Mouse (Mus musculus) kidney, embryonic 16.5 days (tissue): ENCODE data around the gene Exosc2. TPM values are rescaled to one million over a fixed set of nuclear protein-coding genes. Genes with fewer than 3 reads are reported as not detected.

Source experiments
- ATAC-seq: fragments of 200-750 bp; cut with Nextera tagmentation; 2 replicates; pipeline ENCODE4 v1.8.0; 2017; ENCODE audit warnings: moderate TSS enrichment; ENCODE audit not compliant: low FRiP score, low TSS enrichment
- H3K27ac ChIP-seq: fragments of 300-500 bp; sonication (generic); 2 replicates; pipeline ENCODE4 v1.5.1; 2014; ENCODE audit warnings: low read length
- H3K27me3 ChIP-seq: fragments of 300-500 bp; sonication (generic); 2 replicates; pipeline ENCODE4 v1.6.1; 2014; ENCODE audit warnings: low read length, control low read depth, mixed read lengths; ENCODE audit not compliant: insufficient read depth
- H3K36me3 ChIP-seq: fragments of 300-500 bp; sonication (generic); 2 replicates; pipeline ENCODE4 v1.6.1; 2014; ENCODE audit warnings: low read length, control low read depth, mixed read lengths; ENCODE audit not compliant: insufficient read depth
- H3K4me1 ChIP-seq: fragments of 300-500 bp; sonication (generic); 2 replicates; pipeline ENCODE4 v1.6.1; 2014; ENCODE audit warnings: low read length, control low read depth, mixed read lengths; ENCODE audit not compliant: insufficient read depth
- H3K4me2 ChIP-seq: fragments of 300-500 bp; sonication (generic); replicated peaks from 2 replicates; pipeline ENCODE4 v1.6.1; 2014; ENCODE audit warnings: low read depth, low read length
- H3K4me3 ChIP-seq: fragments of 300-500 bp; sonication (generic); 2 replicates; pipeline ENCODE4 v1.5.1; 2014; ENCODE audit warnings: mild to moderate bottlenecking, low read length
- H3K9ac ChIP-seq: fragments of 300-500 bp; sonication (generic); replicated peaks from 2 replicates; pipeline ENCODE4 v1.6.1; 2014; ENCODE audit warnings: low read length
- H3K9me3 ChIP-seq: fragments of 300-500 bp; sonication (generic); 2 replicates; pipeline ENCODE4 v1.6.1; 2016; ENCODE audit warnings: low read length, control low read depth
- WGBS: fragments of 180-500 bp; shearing (Covaris S2); extraction: QIAGEN DNeasy Blood & Tissue Kit; methylation state at CpG from one replicate; pipeline ENCODE4 v1.1.7; 2014; 5-methylcytosine and 5-hydroxymethylcytosine counted together
- polyA plus RNA-seq: library from polyadenylated mRNA; unstranded; fragments of >200 nt; fragmentation: Nextera tagmentation; extraction: Ambion mirVana; gene quantifications from 2 replicates; pipeline ENCODE4 v1.2.1, GENCODE M21; 2015

Exosc2 gene
- polyA plus RNA-seq, result 75.1 and 79.7 TPM in 2 replicates

DNA sequence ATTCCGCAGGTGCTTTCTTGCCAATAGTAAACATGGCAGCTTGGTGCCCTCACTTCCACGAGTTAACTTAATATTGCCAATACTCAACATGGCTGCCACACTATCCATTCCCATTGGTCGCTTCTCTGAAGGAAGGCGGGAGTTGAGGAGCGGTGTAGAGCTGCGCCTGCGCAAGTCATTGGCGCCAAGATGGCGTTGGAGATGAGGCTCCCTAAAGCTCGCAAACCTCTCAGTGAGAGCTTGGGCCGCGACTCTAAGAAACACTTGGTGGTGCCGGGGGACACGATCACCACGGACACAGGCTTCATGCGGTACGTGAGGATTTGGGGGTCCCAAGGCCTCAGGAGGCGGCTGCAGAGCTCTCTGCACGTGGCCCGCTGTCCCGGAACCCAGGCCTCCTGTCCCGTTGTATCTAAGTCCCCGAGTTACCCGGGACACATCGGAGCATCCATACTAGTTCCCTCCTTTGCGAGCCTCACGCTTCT lies at the start of gene Exosc2:
TSS of gene Exosc2 (plus strand) at position 165 of the 485 bp plus-strand sequence.
- Histone ChIP-seq H3K4me1 (peaks cover 15% of the 10 kb centered on the region), H3K36me3 (peaks cover 21% of the 10 kb centered on the region), H3K9ac (peak within 1 kb of the TSS; percentile 87), H3K9me3 (no peaks in the 10 kb centered on the region), H3K27ac (peak within 1 kb of the TSS; percentile 67), H3K4me2 (peak within 1 kb of the TSS; percentile 91), H3K4me3 (peak within 1 kb of the TSS; percentile 88), H3K27me3 (no peaks in the 10 kb centered on the region)
- under 1% methylated on average over 27 of the region's 27 CpGs for WGBS
- peak; percentile 97 for ATAC-seq

DNA sequence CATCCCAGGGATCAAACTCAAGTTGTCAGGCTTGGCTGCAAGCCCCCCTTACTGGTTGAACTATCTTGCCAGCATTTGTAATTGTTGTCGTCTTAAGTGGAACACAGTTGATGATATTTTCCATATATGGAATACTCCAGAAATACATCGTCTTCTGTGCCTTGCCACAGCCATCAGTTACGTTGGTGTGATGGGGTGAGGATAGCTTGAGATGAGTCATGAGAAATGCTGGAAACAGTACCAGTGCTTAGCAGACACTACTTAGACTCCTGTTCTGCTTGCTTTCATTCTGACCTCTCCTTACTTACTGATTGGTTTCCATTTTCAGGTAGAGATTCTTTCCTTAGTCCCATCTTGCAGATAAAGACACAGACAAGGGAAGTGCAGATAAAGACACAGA lies 37.0 kb upstream of the Exosc2 start:
- Histone ChIP-seq H3K36me3 (no peaks in the 10 kb centered on the region), H3K9me3 (no peaks in the 10 kb centered on the region), H3K9ac (no peak overlapping the region), H3K27ac (no peak overlapping the region), H3K4me3 (no peak overlapping the region), H3K4me1 (peaks cover 25% of the 10 kb centered on the region), H3K4me2 (no peak overlapping the region), H3K27me3 (peaks cover 72% of the 10 kb centered on the region)
- 56% methylated on average over 3 of the region's 3 CpGs for WGBS
- ATAC-seq, result no peak

DNA sequence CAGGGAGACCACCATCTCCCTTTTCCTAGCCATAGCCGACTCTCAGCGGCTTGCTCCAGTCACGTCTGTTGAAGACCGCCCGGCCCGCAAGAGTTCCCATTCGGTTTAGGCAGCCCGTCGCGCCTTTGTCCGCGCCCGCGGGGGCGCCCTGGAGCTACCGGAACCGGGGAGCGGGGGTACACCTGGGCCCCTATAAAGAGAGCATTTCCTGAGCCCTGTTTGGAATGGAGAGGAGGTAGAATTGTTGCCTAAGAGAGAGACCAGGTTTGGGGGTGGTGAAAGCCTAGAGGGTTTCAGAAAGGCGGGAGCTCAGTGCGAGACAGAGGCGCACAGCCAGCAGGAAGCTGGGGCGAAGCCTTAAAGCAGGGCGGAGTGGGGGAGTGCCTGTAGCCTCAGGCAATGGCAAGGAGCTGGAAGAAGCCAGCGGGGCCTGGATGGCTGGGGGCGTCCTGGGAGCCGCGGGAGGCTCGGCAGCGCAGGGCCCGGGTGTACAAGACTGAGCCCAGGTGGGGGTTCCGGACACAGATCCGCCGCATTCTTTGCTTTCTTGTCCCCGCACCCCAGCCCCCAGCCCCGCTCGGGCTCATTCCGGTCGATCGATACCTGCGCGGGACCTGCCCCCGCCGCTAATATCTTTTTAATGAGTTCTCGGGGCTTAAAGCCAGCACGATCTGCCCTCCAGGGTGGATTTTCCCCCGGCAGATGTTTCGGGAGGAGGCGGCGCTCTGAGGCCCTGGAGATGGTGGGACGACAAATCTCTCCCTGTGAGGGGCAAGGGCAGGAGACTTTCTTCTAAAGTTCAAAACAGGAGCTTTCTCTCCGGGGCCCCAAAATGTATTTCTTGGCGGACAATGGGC lies 35.0 kb upstream of the Exosc2 start:
- Histone ChIP-seq H3K9me3 (no peaks in the 10 kb centered on the region), H3K4me1 (peaks cover 28% of the 10 kb centered on the region), H3K9ac (no peak overlapping the region), H3K4me2 (peak overlapping the region; percentile 36), H3K36me3 (no peaks in the 10 kb centered on the region), H3K4me3 (peak overlapping the region; percentile 27), H3K27me3 (peaks cover 91% of the 10 kb centered on the region), H3K27ac (no peak overlapping the region)
- no peak for ATAC-seq
- under 1% methylated on average over 52 of the region's 52 CpGs for WGBS

DNA sequence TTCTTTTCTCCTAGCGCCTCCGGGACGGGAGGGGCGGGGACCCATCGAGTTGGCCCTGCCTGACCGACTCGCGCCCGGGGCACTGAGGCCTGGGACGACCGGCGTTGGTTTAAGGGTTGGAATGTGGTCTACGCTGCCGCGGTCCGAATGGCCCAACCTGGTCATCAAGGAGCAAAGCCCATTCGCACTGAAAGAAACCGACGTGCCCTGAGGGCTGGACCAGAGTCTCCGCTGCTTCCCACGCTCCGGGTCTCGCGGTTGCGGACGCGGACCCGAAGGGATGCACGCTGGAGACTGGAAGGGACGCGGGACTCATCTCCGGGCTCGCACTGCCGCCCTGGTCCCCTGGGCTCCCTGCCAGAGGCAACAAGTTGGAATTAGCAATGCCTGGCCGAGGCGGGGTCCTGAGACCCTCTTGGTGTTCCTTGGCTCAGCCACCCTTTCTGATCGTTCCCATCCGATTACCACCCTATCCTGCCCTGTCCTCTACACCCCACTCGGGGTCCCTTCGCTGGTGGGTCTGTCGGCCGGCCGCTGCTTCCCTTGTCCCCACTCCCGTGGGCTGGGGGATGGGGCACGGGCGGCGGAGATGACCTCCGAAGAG lies 34.3 kb upstream of the Exosc2 start:
- WGBS, result under 1% methylated on average over 48 of the region's 48 CpGs
- Histone ChIP-seq H3K9me3 (no peaks in the 10 kb centered on the region), H3K27me3 (peaks cover 99% of the 10 kb centered on the region), H3K4me1 (peaks cover 35% of the 10 kb centered on the region), H3K36me3 (no peaks in the 10 kb centered on the region), H3K4me3 (peak overlapping the region; percentile 27), H3K9ac (no peak overlapping the region), H3K27ac (no peak overlapping the region), H3K4me2 (peak overlapping the region; percentile 36)
- no peak for ATAC-seq

DNA sequence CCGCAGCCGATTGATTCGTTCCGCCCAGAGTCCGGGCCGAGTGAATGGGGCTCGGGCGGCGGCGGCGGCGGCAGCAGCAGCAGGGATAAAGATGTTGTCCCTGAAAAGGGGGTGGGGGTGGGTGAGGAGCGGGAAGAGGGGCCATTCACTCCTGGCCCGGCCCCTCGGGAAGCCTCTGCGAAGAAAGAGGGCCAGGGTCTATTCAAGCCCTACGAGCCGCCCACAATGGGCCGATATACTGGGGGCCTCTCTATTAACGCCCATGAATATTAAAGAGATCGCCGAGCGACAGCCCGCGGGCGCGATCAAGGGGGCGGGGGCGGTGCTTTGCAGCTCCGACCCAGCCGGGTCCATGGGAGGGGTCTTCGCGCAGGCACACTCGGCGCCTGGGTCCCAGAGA lies 33.8 kb upstream of the Exosc2 start:
- H3K36me3 ChIP-seq, result no peaks in the 10 kb centered on the region
- 0% methylated on average over 35 of the region's 35 CpGs for WGBS
- peak overlapping the region; percentile 27 for H3K4me3 ChIP-seq
- H3K9ac ChIP-seq, result no peak overlapping the region
- no peak overlapping the region for H3K27ac ChIP-seq
- H3K4me2 ChIP-seq, result peak overlapping the region; percentile 36; the same call in 1 of the 2 replicates
- no peaks in the 10 kb centered on the region for H3K9me3 ChIP-seq
- no peak for ATAC-seq
- peaks cover 36% of the 10 kb centered on the region for H3K4me1 ChIP-seq
- peaks cover 100% of the 10 kb centered on the region for H3K27me3 ChIP-seq

DNA sequence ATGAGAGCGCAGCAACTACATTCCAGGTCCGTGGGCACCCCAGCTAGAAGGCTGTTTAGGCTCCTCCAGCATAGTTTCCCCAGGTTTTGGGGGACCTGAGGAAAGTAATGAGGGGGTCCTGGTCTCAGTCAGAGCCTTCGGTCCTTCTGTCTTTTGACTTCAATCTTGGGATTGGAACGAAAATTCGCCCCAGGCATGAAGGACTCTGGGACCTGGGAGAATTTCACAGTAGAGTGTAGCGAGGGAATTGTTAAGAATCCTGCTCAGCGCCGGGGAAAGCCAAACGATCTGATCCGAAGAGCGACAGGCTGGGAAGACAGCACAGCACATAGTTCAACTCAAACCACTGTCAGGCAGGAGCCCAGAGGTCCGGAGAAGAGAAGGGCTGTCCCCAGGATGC lies 33.2 kb upstream of the Exosc2 start:
- no peaks in the 10 kb centered on the region for H3K9me3 ChIP-seq
- H3K36me3 ChIP-seq, result no peaks in the 10 kb centered on the region
- no peak overlapping the region for H3K4me2 ChIP-seq
- H3K27ac ChIP-seq, result no peak overlapping the region
- no peak overlapping the region for H3K9ac ChIP-seq
- WGBS, result 2% methylated on average over 12 of the region's 12 CpGs
- H3K4me3 ChIP-seq, result peak overlapping the region; percentile 27; the same call in 1 of the 2 replicates
- no peak for ATAC-seq
- H3K4me1 ChIP-seq, result peaks cover 36% of the 10 kb centered on the region
- peaks cover 100% of the 10 kb centered on the region for H3K27me3 ChIP-seq

DNA sequence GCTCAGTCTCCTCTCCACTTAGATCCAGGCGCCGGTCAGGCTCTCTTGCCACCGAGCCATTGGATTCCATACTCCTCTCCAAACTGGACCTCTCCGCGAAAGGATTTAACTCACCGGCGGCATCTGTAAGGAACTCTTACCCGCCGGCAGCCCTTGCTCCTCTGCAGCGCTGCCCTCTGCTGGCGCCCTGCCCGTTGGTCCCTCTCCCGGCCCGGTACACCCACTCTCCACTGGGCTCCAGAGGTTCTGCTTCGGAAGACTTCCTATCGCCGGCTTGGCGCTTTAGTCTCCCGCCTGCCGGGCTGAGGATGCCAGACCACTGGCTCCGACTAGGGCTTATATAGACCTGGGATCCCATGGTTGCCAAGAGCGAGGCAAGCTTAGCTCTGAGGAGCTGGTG lies 32.7 kb upstream of the Exosc2 start:
- peaks cover 100% of the 10 kb centered on the region for H3K27me3 ChIP-seq
- no peak overlapping the region for H3K27ac ChIP-seq
- no peak for ATAC-seq
- no peak overlapping the region for H3K4me3 ChIP-seq
- no peaks in the 10 kb centered on the region for H3K9me3 ChIP-seq
- no peaks in the 10 kb centered on the region for H3K36me3 ChIP-seq
- H3K4me1 ChIP-seq, result peaks cover 36% of the 10 kb centered on the region
- WGBS, result 0% methylated on average over 22 of the region's 22 CpGs
- H3K9ac ChIP-seq, result no peak overlapping the region
- H3K4me2 ChIP-seq, result no peak overlapping the region

DNA sequence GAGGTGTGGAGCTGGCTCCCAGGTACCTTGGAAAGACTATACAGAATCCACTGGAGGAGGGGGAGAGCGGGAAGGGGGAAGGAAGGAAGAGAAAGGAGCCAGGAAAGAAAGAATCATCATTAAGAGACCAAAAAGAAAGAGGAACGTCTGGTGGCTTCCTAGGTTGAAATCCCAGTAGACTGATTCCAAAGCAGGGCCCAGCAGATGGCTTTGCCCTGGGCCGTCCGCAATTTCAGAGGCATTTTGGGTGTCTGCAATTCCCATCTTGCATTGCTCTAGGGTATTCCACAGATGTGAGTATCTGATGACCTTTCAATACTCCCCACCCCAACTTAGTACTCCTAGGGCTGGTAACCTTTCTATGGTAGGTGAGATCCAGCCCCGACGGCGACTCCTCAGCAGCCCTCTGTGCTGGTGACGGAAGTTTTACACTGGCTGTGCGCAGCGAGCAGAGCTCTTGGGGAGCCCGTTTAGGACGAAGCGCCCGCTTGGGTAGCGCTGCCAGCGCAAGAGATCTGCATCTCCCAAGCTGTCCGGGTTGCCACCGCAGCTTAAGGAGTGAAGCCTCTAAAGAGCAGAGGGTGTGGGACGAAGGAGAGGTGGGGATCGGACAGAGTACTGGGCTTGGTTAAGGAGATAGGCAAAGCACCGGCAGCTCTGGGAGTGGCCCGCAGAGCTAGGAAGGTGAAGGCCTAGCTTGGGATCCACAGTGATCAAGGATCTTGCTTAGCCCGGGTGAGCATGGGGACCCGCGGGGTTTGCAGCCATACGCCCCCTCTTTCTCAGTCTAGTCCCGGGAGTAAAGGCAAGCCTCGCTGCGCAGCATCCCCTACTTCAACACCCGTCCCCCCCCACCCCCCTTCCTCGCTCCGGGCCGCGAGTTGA lies 31.7 kb upstream of the Exosc2 start:
- Histone ChIP-seq H3K9me3 (no peaks in the 10 kb centered on the region), H3K27ac (no peak overlapping the region), H3K4me1 (peaks cover 36% of the 10 kb centered on the region), H3K9ac (no peak overlapping the region), H3K27me3 (peaks cover 100% of the 10 kb centered on the region), H3K4me3 (no peak overlapping the region), H3K4me2 (no peak overlapping the region), H3K36me3 (no peaks in the 10 kb centered on the region)
- 1% methylated on average over 34 of the region's 34 CpGs for WGBS
- ATAC-seq, result no peak

DNA sequence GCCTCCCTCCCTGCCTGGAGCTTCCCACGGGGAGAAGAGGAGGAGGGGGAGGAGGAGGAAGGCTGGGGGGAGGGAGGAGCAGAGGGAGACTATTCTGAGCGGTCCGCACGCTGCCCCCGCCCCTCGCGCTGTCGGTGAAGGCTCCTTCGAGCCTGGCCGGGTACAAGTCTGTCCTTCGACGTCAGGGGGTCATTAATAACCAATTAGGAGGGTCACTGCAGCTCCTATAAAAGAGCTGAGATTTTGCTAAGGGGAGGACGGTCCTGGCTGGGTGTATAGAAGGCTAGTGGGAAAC lies 31.1 kb upstream of the Exosc2 start:
- WGBS, result under 1% methylated on average over 12 of the region's 13 CpGs
- no peaks in the 10 kb centered on the region for H3K36me3 ChIP-seq
- no peak overlapping the region for H3K4me3 ChIP-seq
- ATAC-seq, result no peak; the same call in 1 of the 2 replicates
- peaks cover 36% of the 10 kb centered on the region for H3K4me1 ChIP-seq
- H3K4me2 ChIP-seq, result no peak overlapping the region
- peaks cover 100% of the 10 kb centered on the region for H3K27me3 ChIP-seq
- no peaks in the 10 kb centered on the region for H3K9me3 ChIP-seq
- no peak overlapping the region for H3K27ac ChIP-seq
- H3K9ac ChIP-seq, result no peak overlapping the region
